ENCODE assay signal across 8 mouse cellular contexts in genomic region chr16:93604481-93604969, GRCm38 (mm10). TPM values are rescaled to one million over a fixed set of nuclear protein-coding genes. Genes with fewer than 3 reads are reported as not detected.
DNase-seq lines count a peak whose midpoint lies in the region; ATAC-seq and TF ChIP-seq lines count a peak whose summit lies in the region.

No protein-coding gene starts in this region.

- TF ChIP-seq CTCF in spleen, adult 2 months (IDR thresholded peaks at IDR 0.05; ENCODE audit: extremely low read depth, insufficient read depth, insufficient read length, insufficient replicate concordance), result no peak

- H3K4me2 ChIP-seq in hindbrain, embryonic 13.5 days, result peak overlapping the region; percentile 80
- H3K4me2 ChIP-seq in liver, embryonic 16.5 days (ENCODE audit: low read depth, low read length), result peak overlapping the region; percentile 87
- H3K4me2 ChIP-seq in stomach, embryonic 14.5 days (replicated peaks; ENCODE audit: low read depth, low read length), result peak overlapping the region; percentile 75

- H3K4me3 ChIP-seq in spleen, adult 2 months (ENCODE audit: extremely low read depth, insufficient read depth, insufficient read length), result peak overlapping the region; percentile 71
- H3K4me3 ChIP-seq in hindbrain, embryonic 13.5 days, result peak overlapping the region; percentile 63
- peak overlapping the region; percentile 78 for H3K4me3 ChIP-seq in liver, embryonic 16.5 days (ENCODE audit: low read depth, low read length)
- peak overlapping the region; percentile 65 for H3K4me3 ChIP-seq in stomach, embryonic 14.5 days (ENCODE audit: low read depth, low read length)

- H3K9ac ChIP-seq in hindbrain, embryonic 13.5 days, result peak overlapping the region; percentile 79
- H3K9ac ChIP-seq in liver, embryonic 16.5 days (ENCODE audit: low read depth, low read length), result peak overlapping the region; percentile 83
- peak overlapping the region; percentile 84 for H3K9ac ChIP-seq in stomach, embryonic 14.5 days (replicated peaks; ENCODE audit: low read depth, low read length)

- H3K36me3 ChIP-seq in spleen, adult 2 months (ENCODE audit: control insufficient read depth, insufficient read depth, low read length), result no peaks in the 10 kb centered on the region
- H3K36me3 ChIP-seq in hindbrain, embryonic 13.5 days, result peaks cover 2% of the 10 kb centered on the region; the same call in 1 of the 2 replicates
- no peaks in the 10 kb centered on the region for H3K36me3 ChIP-seq in liver, embryonic 16.5 days (ENCODE audit: control insufficient read depth, insufficient read depth)
- no peaks in the 10 kb centered on the region for H3K36me3 ChIP-seq in stomach, embryonic 14.5 days (ENCODE audit: control insufficient read depth, insufficient read depth, low read length)

- DNase-seq in CD4-positive, CD25-positive, alpha-beta regulatory T cell, adult 2 months (ENCODE audit: low read depth, low spot score), result peak; percentile 24
- DNase-seq in spleen, adult 2 months (ENCODE audit: low read depth in 1 of 2, low spot score in 2 of 2), result no peak
- no peak for DNase-seq in spleen, adult 12 weeks (ENCODE audit: low spot score)
- DNase-seq in spleen, adult 18-20 months, result no peak

- no peak for ATAC-seq in CD4-positive, CD25-positive, alpha-beta regulatory T cell, adult 4 months
- no peak for ATAC-seq in hindbrain, embryonic 13.5 days (ENCODE audit: low FRiP score)
- ATAC-seq in liver, embryonic 16.5 days (ENCODE audit: low read depth), result no peak
- no peak for ATAC-seq in stomach, embryonic 14.5 days (ENCODE audit: insufficient number of reproducible peaks, insufficient read depth, low FRiP score, low read depth)

- 37% methylated on average over 16 of the region's 16 CpGs for WGBS in spleen, adult 2 months
- 2% methylated on average over 16 of the region's 16 CpGs for WGBS in hindbrain, embryonic 13.5 days
- WGBS in liver, embryonic 16.5 days (ENCODE audit: insufficient replicate concordance), result 16% methylated on average over 16 of the region's 16 CpGs
- WGBS in stomach, embryonic 14.5 days, result 4% methylated on average over 16 of the region's 16 CpGs

- H3K4me1 ChIP-seq in spleen, adult 2 months (ENCODE audit: control insufficient read depth, insufficient read depth, insufficient read length), result peaks cover 4% of the 10 kb centered on the region; the same call in 1 of the 2 replicates
- peaks cover 30% of the 10 kb centered on the region for H3K4me1 ChIP-seq in hindbrain, embryonic 13.5 days (replicated peaks)
- peaks cover 15% of the 10 kb centered on the region for H3K4me1 ChIP-seq in liver, embryonic 16.5 days (ENCODE audit: control insufficient read depth, low read depth, low read length)
- H3K4me1 ChIP-seq in stomach, embryonic 14.5 days (ENCODE audit: control insufficient read depth, insufficient read depth, low read length), result peaks cover 3% of the 10 kb centered on the region; the same call in 1 of the 2 replicates

- no peak for TF ChIP-seq POLR2A in spleen, adult 2 months (IDR thresholded peaks at IDR 0.05; ENCODE audit: low read depth, low read length)

- H3K27ac ChIP-seq in spleen, adult 2 months (ENCODE audit: insufficient read depth, low read length), result no peak overlapping the region; the same call in 1 of the 2 replicates
- peak overlapping the region; percentile 96 for H3K27ac ChIP-seq in hindbrain, embryonic 13.5 days
- H3K27ac ChIP-seq in liver, embryonic 16.5 days (ENCODE audit: low read length), result peak overlapping the region; percentile 84
- H3K27ac ChIP-seq in stomach, embryonic 14.5 days (ENCODE audit: low read length), result peak overlapping the region; percentile 92

- no peaks in the 10 kb centered on the region for H3K9me3 ChIP-seq in hindbrain, embryonic 13.5 days
- no peaks in the 10 kb centered on the region for H3K9me3 ChIP-seq in liver, embryonic 16.5 days (replicated peaks; ENCODE audit: control insufficient read depth, low read length)
- no peaks in the 10 kb centered on the region for H3K9me3 ChIP-seq in stomach, embryonic 14.5 days (ENCODE audit: control insufficient read depth, low read depth, low read length)

- no peaks in the 10 kb centered on the region for H3K27me3 ChIP-seq in spleen, adult 2 months (ENCODE audit: control insufficient read depth, insufficient read depth, low read length)
- peaks cover 3% of the 10 kb centered on the region; the same call in 1 of the 2 replicates for H3K27me3 ChIP-seq in hindbrain, embryonic 13.5 days
- no peaks in the 10 kb centered on the region; the same call in 1 of the 2 replicates for H3K27me3 ChIP-seq in liver, embryonic 16.5 days (ENCODE audit: control insufficient read depth, insufficient read depth, low read depth, low read length)
- H3K27me3 ChIP-seq in stomach, embryonic 14.5 days (ENCODE audit: control insufficient read depth, insufficient read depth, low read length), result no peaks in the 10 kb centered on the region

RNA-seq across cellular contexts. Expression of gene Setd4, which starts 0.7 kb away (rescaled TPM):
- polyA plus RNA-seq in CD4-positive, CD25-positive, alpha-beta regulatory T cell, adult 4 months (2017; shearing (Covaris generic)), result 10 to 100 TPM; 34.6 to 43.5 TPM
- 10.2 and 10.6 TPM in 2 replicates for polyA plus RNA-seq in spleen, adult 2 months (2012; rRNA removed)
- polyA plus RNA-seq in hindbrain, embryonic 13.5 days (2015; fragmentation: Nextera tagmentation; extraction: Ambion mirVana), result 17.3 and 18.6 TPM in 2 replicates
- polyA plus RNA-seq in liver, embryonic 16.5 days (2015; fragmentation: Nextera tagmentation; extraction: Ambion mirVana), result 3.9 and 4.3 TPM in 2 replicates
- polyA plus RNA-seq in stomach, embryonic 14.5 days (2014; fragmentation: Nextera tagmentation; extraction: Ambion mirVana), result 11.5 and 14.3 TPM in 2 replicates

RNA-seq across cellular contexts. Expression of gene Cbr1, which starts 1.1 kb away (rescaled TPM):
- polyA plus RNA-seq in CD4-positive, CD25-positive, alpha-beta regulatory T cell, adult 4 months (2017; shearing (Covaris generic)), result 10 to 100 TPM; 47.7 to 49.9 TPM
- 30.3 and 36.2 TPM in 2 replicates for polyA plus RNA-seq in spleen, adult 2 months (2012; rRNA removed)
- 150 and 162 TPM in 2 replicates for polyA plus RNA-seq in hindbrain, embryonic 13.5 days (2015; fragmentation: Nextera tagmentation; extraction: Ambion mirVana)
- 22.8 and 25.9 TPM in 2 replicates for polyA plus RNA-seq in liver, embryonic 16.5 days (2015; fragmentation: Nextera tagmentation; extraction: Ambion mirVana)
- polyA plus RNA-seq in stomach, embryonic 14.5 days (2014; fragmentation: Nextera tagmentation; extraction: Ambion mirVana), result 89.9 and 95.9 TPM in 2 replicates

RNA-seq across cellular contexts. Expression of gene Gm5678, which starts 23.4 kb away (rescaled TPM):
- polyA plus RNA-seq in CD4-positive, CD25-positive, alpha-beta regulatory T cell, adult 4 months (2017; shearing (Covaris generic)), result not detected
- not detected in 2 replicates for polyA plus RNA-seq in spleen, adult 2 months (2012; rRNA removed)
- not detected in 2 replicates for polyA plus RNA-seq in hindbrain, embryonic 13.5 days (2015; fragmentation: Nextera tagmentation; extraction: Ambion mirVana)
- not detected in 2 replicates for polyA plus RNA-seq in liver, embryonic 16.5 days (2015; fragmentation: Nextera tagmentation; extraction: Ambion mirVana)
- not detected in 2 replicates for polyA plus RNA-seq in stomach, embryonic 14.5 days (2014; fragmentation: Nextera tagmentation; extraction: Ambion mirVana)
